Mouse (Mus musculus): Measurements from ENCODE around the gene Cd6. TPM values are rescaled to one million over a fixed set of nuclear protein-coding genes. Genes with fewer than 3 reads are reported as not detected.

Cd6 gene
- polyA plus RNA-seq, 1 experiment from 2014 or later: 0.19 TPM

GRCm38 (mm10) chr19:10808524-10809233, 21.2 kb downstream of the Cd6 start:
- WGBS: 89% methylated on average over 12 of the region's 12 CpGs
- Histone ChIP-seq H3K4me1 (peaks cover 14% of the 10 kb centered on the region), H3K9ac (no peak overlapping the region), H3K27ac (peak overlapping the region; percentile 57), H3K36me3 (replicated peaks) (no peaks in the 10 kb centered on the region), H3K4me2 (no peak overlapping the region), H3K9me3 (no peaks in the 10 kb centered on the region), H3K4me3 (no peak overlapping the region), H3K27me3 (replicated peaks) (no peaks in the 10 kb centered on the region)
- peak; percentile 56 for ATAC-seq (replicated peaks)

GRCm38 (mm10) chr19:10805661-10806285, 24.1 kb downstream of the Cd6 start:
- no peak overlapping the region for H3K4me2 ChIP-seq
- no peaks in the 10 kb centered on the region for H3K27me3 ChIP-seq (replicated peaks)
- H3K9me3 ChIP-seq: no peaks in the 10 kb centered on the region
- H3K4me1 ChIP-seq: peaks cover 14% of the 10 kb centered on the region
- 84% methylated on average over 11 of the region's 11 CpGs for WGBS
- no peak overlapping the region for H3K9ac ChIP-seq
- ATAC-seq (replicated peaks): no peak
- no peaks in the 10 kb centered on the region for H3K36me3 ChIP-seq (replicated peaks)
- H3K27ac ChIP-seq: no peak overlapping the region
- no peak overlapping the region for H3K4me3 ChIP-seq

DNA sequence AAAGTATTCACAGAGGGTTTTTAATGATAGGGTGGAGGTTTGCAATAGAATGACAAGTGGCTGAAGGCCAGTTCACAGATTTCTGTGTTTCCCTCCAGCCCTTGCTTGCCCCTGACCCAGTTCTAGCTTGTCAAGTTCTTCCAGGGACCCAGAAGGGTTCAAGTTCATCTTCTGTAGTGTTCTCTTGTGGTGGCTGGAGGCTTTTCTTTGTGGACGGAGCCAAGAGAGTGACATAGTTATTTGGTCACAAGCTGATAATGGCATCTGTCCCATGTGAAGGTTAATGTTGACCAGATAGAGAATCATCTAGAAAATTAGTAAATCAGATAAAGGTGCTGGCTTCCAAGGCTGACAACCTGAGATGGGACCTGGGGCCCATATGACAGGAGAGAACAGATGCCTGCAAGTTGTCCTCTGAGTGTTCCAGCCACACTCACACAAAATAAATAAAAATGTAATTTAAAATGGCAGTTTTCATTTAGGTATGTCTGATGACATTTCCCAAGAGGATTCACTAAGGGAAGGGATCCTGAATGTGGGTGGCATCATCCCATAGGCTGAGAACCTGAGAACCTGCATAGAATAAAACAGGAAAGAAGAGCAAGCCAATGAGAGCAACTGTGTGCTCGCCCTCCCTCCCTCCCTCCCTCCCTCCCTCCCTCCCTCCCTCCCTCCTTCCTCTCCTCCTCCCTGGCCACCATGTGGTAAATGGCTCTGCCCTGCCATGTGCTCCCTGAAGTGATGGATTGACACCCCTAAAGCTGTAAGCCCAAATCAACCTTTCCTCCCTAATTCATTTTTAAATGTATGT, 24.8 kb downstream of the Cd6 start:
- Histone ChIP-seq H3K4me3 (no peak overlapping the region), H3K27me3 (replicated peaks) (no peaks in the 10 kb centered on the region), H3K4me1 (peaks cover 11% of the 10 kb centered on the region), H3K9me3 (no peaks in the 10 kb centered on the region), H3K36me3 (replicated peaks) (no peaks in the 10 kb centered on the region), H3K4me2 (no peak overlapping the region), H3K27ac (no peak overlapping the region), H3K9ac (no peak overlapping the region)
- WGBS: 93% methylated on average over 2 of the region's 2 CpGs
- no peak for ATAC-seq (replicated peaks)

GRCm38 (mm10) chr19:10803751-10804150, 26.1 kb downstream of the Cd6 start:
- Histone ChIP-seq H3K27ac (no peak overlapping the region), H3K27me3 (replicated peaks) (no peaks in the 10 kb centered on the region), H3K9ac (no peak overlapping the region), H3K9me3 (no peaks in the 10 kb centered on the region), H3K4me1 (peaks cover 1% of the 10 kb centered on the region; the same call in 1 of the 2 replicates), H3K36me3 (replicated peaks) (no peaks in the 10 kb centered on the region), H3K4me3 (no peak overlapping the region), H3K4me2 (no peak overlapping the region)
- no peak for ATAC-seq (replicated peaks)
- WGBS: 68% methylated on average over 5 of the region's 5 CpGs

- no peak overlapping the region for H3K4me3 ChIP-seq
- 86% methylated on average over 6 of the region's 6 CpGs for WGBS
- no peak overlapping the region for H3K27ac ChIP-seq
- no peak for ATAC-seq (replicated peaks)
- no peaks in the 10 kb centered on the region for H3K4me1 ChIP-seq
- no peaks in the 10 kb centered on the region for H3K9me3 ChIP-seq
- no peaks in the 10 kb centered on the region for H3K36me3 ChIP-seq (replicated peaks)
- H3K4me2 ChIP-seq: no peak overlapping the region
- no peaks in the 10 kb centered on the region for H3K27me3 ChIP-seq (replicated peaks)
- no peak overlapping the region for H3K9ac ChIP-seq
Observed at GRCm38 (mm10) chr19:10801906-10802305, 28.0 kb downstream of the Cd6 start.

- Histone ChIP-seq H3K9me3 (no peaks in the 10 kb centered on the region), H3K9ac (no peak overlapping the region), H3K36me3 (replicated peaks) (no peaks in the 10 kb centered on the region), H3K4me1 (no peaks in the 10 kb centered on the region), H3K4me2 (no peak overlapping the region), H3K27me3 (replicated peaks) (no peaks in the 10 kb centered on the region), H3K27ac (0 out of 2 replicates have a peak overlapping the region, but pooled peaks have one; percentile 14), H3K4me3 (no peak overlapping the region)
- ATAC-seq (replicated peaks): peak; percentile 67
- 55% methylated on average over 6 of the region's 6 CpGs for WGBS
Observed at GRCm38 (mm10) chr19:10801070-10801469, 28.8 kb downstream of the Cd6 start.

GRCm38 (mm10) chr19:10799155-10799554, 30.7 kb downstream of the Cd6 start:
- H3K9me3 ChIP-seq: no peaks in the 10 kb centered on the region
- no peak overlapping the region for H3K27ac ChIP-seq
- no peak overlapping the region for H3K4me2 ChIP-seq
- H3K36me3 ChIP-seq (replicated peaks): no peaks in the 10 kb centered on the region
- no peak overlapping the region for H3K4me3 ChIP-seq
- ATAC-seq (replicated peaks): no peak
- WGBS: 91% methylated on average over 17 of the region's 17 CpGs
- no peaks in the 10 kb centered on the region for H3K4me1 ChIP-seq
- no peaks in the 10 kb centered on the region for H3K27me3 ChIP-seq (replicated peaks)
- H3K9ac ChIP-seq: no peak overlapping the region

GRCm38 (mm10) chr19:10798576-10798975, 31.3 kb downstream of the Cd6 start:
- no peak for ATAC-seq (replicated peaks)
- Histone ChIP-seq H3K4me2 (no peak overlapping the region), H3K9ac (no peak overlapping the region), H3K36me3 (replicated peaks) (no peaks in the 10 kb centered on the region), H3K4me3 (no peak overlapping the region), H3K4me1 (no peaks in the 10 kb centered on the region), H3K27me3 (replicated peaks) (no peaks in the 10 kb centered on the region), H3K27ac (no peak overlapping the region), H3K9me3 (no peaks in the 10 kb centered on the region)
- 82% methylated on average over 10 of the region's 10 CpGs for WGBS

GRCm38 (mm10) chr19:10794916-10795315, 34.9 kb downstream of the Cd6 start:
- Histone ChIP-seq H3K4me1 (no peaks in the 10 kb centered on the region), H3K9me3 (no peaks in the 10 kb centered on the region), H3K4me3 (no peak overlapping the region), H3K36me3 (replicated peaks) (no peaks in the 10 kb centered on the region), H3K9ac (no peak overlapping the region), H3K27ac (no peak overlapping the region), H3K27me3 (replicated peaks) (no peaks in the 10 kb centered on the region), H3K4me2 (no peak overlapping the region)
- 84% methylated on average over 1 of the region's 1 CpGs for WGBS
- no peak for ATAC-seq (replicated peaks)

DNA sequence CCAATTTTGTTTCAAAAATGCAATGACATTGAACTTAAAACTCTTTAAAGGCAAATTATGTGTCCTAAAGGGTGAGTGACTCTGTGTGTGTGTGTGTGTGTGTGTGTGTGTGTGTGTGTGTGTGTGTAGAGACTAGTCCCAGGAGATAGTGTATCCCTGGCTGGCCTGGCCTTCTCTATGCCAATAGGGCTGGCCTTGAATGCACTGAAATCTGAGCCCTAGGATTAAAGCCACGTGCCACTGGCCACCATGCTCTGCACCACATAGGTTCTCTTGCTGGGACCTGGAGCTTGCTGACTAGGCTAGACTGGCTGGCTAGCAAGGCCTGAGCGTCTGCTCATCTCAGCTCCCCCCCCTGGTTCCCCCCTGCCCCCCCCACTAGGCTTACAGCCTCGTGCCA, 36.8 kb downstream of the Cd6 start:
- WGBS: 45% methylated on average over 3 of the region's 3 CpGs
- ATAC-seq (replicated peaks): no peak
- no peaks in the 10 kb centered on the region for H3K36me3 ChIP-seq (replicated peaks)
- H3K4me3 ChIP-seq: no peak overlapping the region
- no peaks in the 10 kb centered on the region for H3K27me3 ChIP-seq (replicated peaks)
- no peak overlapping the region for H3K27ac ChIP-seq
- H3K9ac ChIP-seq: no peak overlapping the region
- no peaks in the 10 kb centered on the region for H3K9me3 ChIP-seq
- no peak overlapping the region for H3K4me2 ChIP-seq
- no peaks in the 10 kb centered on the region for H3K4me1 ChIP-seq

DNA sequence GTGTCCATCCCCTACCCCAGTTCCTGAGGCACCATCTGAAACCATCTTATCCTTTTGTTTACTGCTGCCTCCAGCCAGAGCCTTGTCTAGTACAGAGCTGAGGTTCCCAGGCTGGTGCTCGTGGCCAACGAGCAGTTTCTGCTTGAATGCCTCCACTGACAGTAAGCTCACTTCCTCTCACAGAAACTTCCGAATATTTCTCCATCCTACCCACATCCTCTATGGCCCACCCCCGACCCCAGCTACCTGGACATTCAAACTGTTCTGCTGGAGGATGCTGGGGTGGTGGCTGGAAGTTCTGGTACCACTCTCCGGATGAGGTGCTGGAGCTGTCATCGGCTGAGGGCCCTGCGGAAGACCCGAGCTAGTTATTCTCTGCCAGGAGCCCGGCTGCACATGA, 39.5 kb downstream of the Cd6 start:
- H3K36me3 ChIP-seq (replicated peaks): no peaks in the 10 kb centered on the region
- no peaks in the 10 kb centered on the region for H3K4me1 ChIP-seq
- no peaks in the 10 kb centered on the region for H3K9me3 ChIP-seq
- no peak for ATAC-seq (replicated peaks)
- 71% methylated on average over 9 of the region's 9 CpGs for WGBS
- no peaks in the 10 kb centered on the region for H3K27me3 ChIP-seq (replicated peaks)
- H3K4me2 ChIP-seq: no peak overlapping the region
- no peak overlapping the region for H3K4me3 ChIP-seq
- H3K27ac ChIP-seq: no peak overlapping the region
- H3K9ac ChIP-seq: no peak overlapping the region

DNA sequence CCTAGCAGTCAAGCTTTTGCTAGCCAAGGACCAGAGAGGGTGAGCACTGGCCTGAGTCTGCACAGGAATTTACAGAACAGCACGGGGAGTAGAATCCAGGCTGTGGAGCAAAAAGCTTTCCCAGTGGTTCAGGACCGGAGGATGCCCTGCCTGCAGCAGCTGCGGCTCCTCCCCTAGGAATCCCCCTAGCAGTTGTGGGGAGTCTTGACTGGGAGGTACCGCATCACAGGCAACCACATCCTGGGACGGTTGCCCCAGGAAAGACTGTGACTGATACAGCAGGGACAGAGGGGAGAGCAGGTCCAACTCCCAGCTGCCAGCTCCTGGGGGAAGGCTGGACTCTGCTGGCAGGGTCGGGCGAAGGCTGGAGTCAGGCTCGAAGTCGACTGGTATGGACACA, 41.6 kb downstream of the Cd6 start:
- Histone ChIP-seq H3K9me3 (no peaks in the 10 kb centered on the region), H3K4me2 (no peak overlapping the region), H3K36me3 (replicated peaks) (no peaks in the 10 kb centered on the region), H3K9ac (no peak overlapping the region), H3K4me1 (no peaks in the 10 kb centered on the region), H3K27ac (no peak overlapping the region), H3K27me3 (replicated peaks) (no peaks in the 10 kb centered on the region), H3K4me3 (no peak overlapping the region)
- 78% methylated on average over 9 of the region's 9 CpGs for WGBS
- no peak for ATAC-seq (replicated peaks)
